Comparison of ENCODE assay signal across 7 mouse cellular contexts in genomic region chr2:6267537-6267936, GRCm38 (mm10). TPM values are rescaled to one million over a fixed set of nuclear protein-coding genes. Genes with fewer than 3 reads are reported as not detected.
DNase-seq lines count a peak whose midpoint lies in the region; ATAC-seq and TF ChIP-seq lines count a peak whose summit lies in the region.

No protein-coding gene starts in this region.

- DNase-seq in G1E (ENCODE audit: low spot score) = peak; percentile 66
- DNase-seq in adipocyte (ENCODE audit: low spot score) = peak; percentile 43
- DNase-seq in frontal cortex, adult 2 months (ENCODE audit: extremely low spot score in 1 of 2, low spot score in 1 of 2) = peak; percentile 48 to 81
- DNase-seq in left cerebral cortex, postnatal 36 days (ENCODE audit: low spot score in 2 of 2) = peak; percentile 40 to 64
- DNase-seq in midbrain, embryonic 10.5 days (ENCODE audit: low spot score) = no peak

- TF ChIP-seq CTCF in G1E (IDR thresholded peaks at IDR 0.05; ENCODE audit: low read depth, low read length) = no peak

- intact Hi-C loops in left cerebral cortex, postnatal 36 days (cut with DNase I) = no loop called here

- no peak overlapping the region for H3K4me2 ChIP-seq in stomach, embryonic 15.5 days

- no peak overlapping the region for H3K9ac ChIP-seq in stomach, embryonic 15.5 days

- WGBS in midbrain, embryonic 10.5 days = 48% methylated on average over 9 of the region's 9 CpGs
- 32% methylated on average over 9 of the region's 9 CpGs for WGBS in stomach, embryonic 15.5 days

- no peaks in the 10 kb centered on the region for H3K36me3 ChIP-seq in G1E (replicated peaks)
- no peaks in the 10 kb centered on the region for H3K36me3 ChIP-seq in midbrain, embryonic 10.5 days
- H3K36me3 ChIP-seq in stomach, embryonic 15.5 days = no peaks in the 10 kb centered on the region

- H3K9me3 ChIP-seq in G1E (replicated peaks) = peaks cover 6% of the 10 kb centered on the region
- no peaks in the 10 kb centered on the region; the same call in 1 of the 2 replicates for H3K9me3 ChIP-seq in midbrain, embryonic 10.5 days (replicated peaks)
- no peaks in the 10 kb centered on the region for H3K9me3 ChIP-seq in stomach, embryonic 15.5 days

- no peaks in the 10 kb centered on the region for H3K27me3 ChIP-seq in G1E (ENCODE audit: insufficient read depth, low read length)
- peaks cover 19% of the 10 kb centered on the region for H3K27me3 ChIP-seq in midbrain, embryonic 10.5 days (ENCODE audit: low read depth, poor library complexity, severe bottlenecking)
- no peaks in the 10 kb centered on the region for H3K27me3 ChIP-seq in stomach, embryonic 15.5 days (replicated peaks)

- peaks cover 65% of the 10 kb centered on the region for H3K4me1 ChIP-seq in G1E (ENCODE audit: insufficient read depth, low read depth, low read length)
- peaks cover 18% of the 10 kb centered on the region for H3K4me1 ChIP-seq in midbrain, embryonic 10.5 days
- H3K4me1 ChIP-seq in stomach, embryonic 15.5 days = no peaks in the 10 kb centered on the region

- peak overlapping the region; percentile 64 for H3K27ac ChIP-seq in midbrain, embryonic 10.5 days (replicated peaks)
- H3K27ac ChIP-seq in stomach, embryonic 15.5 days = no peak overlapping the region

- peak; percentile 38 for ATAC-seq in G1E (ENCODE audit: extremely low read depth, insufficient number of reproducible peaks, low FRiP score, poor library complexity, severe bottlenecking)
- ATAC-seq in hematopoietic stem cell, adult 5-6 weeks (replicated peaks in 1 of 2; ENCODE audit: insufficient read depth in 1 of 2, low FRiP score in 2 of 2, low TSS enrichment in 1 of 2, low read depth in 1 of 2, poor library complexity in 2 of 2, severe bottlenecking in 2 of 2) = peak; percentile 94 to 98
- ATAC-seq in stomach, embryonic 15.5 days (ENCODE audit: insufficient read depth, low FRiP score, low read depth) = peak; percentile 54; the same call in 1 of the 2 replicates

- peak overlapping the region; percentile 8; the same call in 1 of the 2 replicates for H3K4me3 ChIP-seq in G1E (ENCODE audit: low read depth, low read length)
- H3K4me3 ChIP-seq in midbrain, embryonic 10.5 days = no peak overlapping the region
- H3K4me3 ChIP-seq in stomach, embryonic 15.5 days (replicated peaks) = no peak overlapping the region

RNA-seq across cellular contexts. Expression of gene Echdc3, which starts 54.7 kb away (rescaled TPM):
- total RNA-seq in G1E (2014; fragmentation: Nextera tagmentation) = not detected in 2 replicates
- total RNA-seq in G1E (2017) = 0.12 and 0.27 TPM in 2 replicates
- not detected in 2 replicates for polyA plus RNA-seq in G1E (2012)
- 1.2 and 1.3 TPM in 2 replicates for polyA plus RNA-seq in frontal cortex, adult 2 months (2012; rRNA removed)
- 1.9 and 2.1 TPM in 2 replicates for total RNA-seq in hematopoietic stem cell, adult 5-6 weeks (2017)
- under 1 TPM; 0.89 to 0.97 TPM for total RNA-seq in left cerebral cortex, postnatal 36 days (2021)
- polyA plus RNA-seq in midbrain, embryonic 10.5 days (2016; fragmentation: Nextera tagmentation; extraction: Ambion mirVana) = 2.0 and 2.5 TPM in 2 replicates
- polyA plus RNA-seq in stomach, embryonic 15.5 days (2015; fragmentation: Nextera tagmentation; extraction: Ambion mirVana) = 12.1 and 12.4 TPM in 2 replicates

RNA-seq across cellular contexts. Expression of gene Usp6nl, which starts 54.9 kb away (rescaled TPM):
- total RNA-seq in G1E (2014; fragmentation: Nextera tagmentation) = 42.7 and 45.3 TPM in 2 replicates
- 17.3 and 17.5 TPM in 2 replicates for total RNA-seq in G1E (2017)
- 17.2 and 20.8 TPM in 2 replicates for polyA plus RNA-seq in G1E (2012)
- polyA plus RNA-seq in frontal cortex, adult 2 months (2012; rRNA removed) = 10.3 and 10.9 TPM in 2 replicates
- 29.1 and 34.9 TPM in 2 replicates for total RNA-seq in hematopoietic stem cell, adult 5-6 weeks (2017)
- 10 to 100 TPM; 20.0 to 20.4 TPM for total RNA-seq in left cerebral cortex, postnatal 36 days (2021)
- 11.0 and 11.8 TPM in 2 replicates for polyA plus RNA-seq in midbrain, embryonic 10.5 days (2016; fragmentation: Nextera tagmentation; extraction: Ambion mirVana)
- 9.1 and 11.3 TPM in 2 replicates for polyA plus RNA-seq in stomach, embryonic 15.5 days (2015; fragmentation: Nextera tagmentation; extraction: Ambion mirVana)

Comparison
In these comparisons a context has a peak if more than half of its experiments do, and no peak if none do; other contexts are left out.
1. ATAC-seq: peak in every context shown above with its lines; median percentile 96 in hematopoietic stem cell, adult 5-6 weeks; 54 in stomach, embryonic 15.5 days; 38 in G1E.